ENCODE assay signal across 8 mouse cellular contexts in genomic region chr9:101075091-101075581, GRCm38 (mm10). TPM values are rescaled to one million over a fixed set of nuclear protein-coding genes. Genes with fewer than 3 reads are reported as not detected.
DNase-seq lines count a peak whose midpoint lies in the region; ATAC-seq lines count a peak whose summit lies in the region.

No protein-coding gene starts in this region.

- H3K27me3 ChIP-seq in embryonic facial prominence, embryonic 13.5 days: no peaks in the 10 kb centered on the region
- no peaks in the 10 kb centered on the region for H3K27me3 ChIP-seq in hindbrain, embryonic 14.5 days (ENCODE audit: control insufficient read depth, insufficient read depth, low read length)
- no peaks in the 10 kb centered on the region for H3K27me3 ChIP-seq in liver, embryonic 12.5 days (replicated peaks)

- H3K27ac ChIP-seq in embryonic facial prominence, embryonic 13.5 days: peak overlapping the region; percentile 100
- peak overlapping the region; percentile 100 for H3K27ac ChIP-seq in hindbrain, embryonic 14.5 days
- peak overlapping the region; percentile 99 for H3K27ac ChIP-seq in liver, embryonic 12.5 days

- peak overlapping the region; percentile 99 for H3K9ac ChIP-seq in embryonic facial prominence, embryonic 13.5 days
- peak overlapping the region; percentile 99 for H3K9ac ChIP-seq in hindbrain, embryonic 14.5 days
- peak overlapping the region; percentile 99 for H3K9ac ChIP-seq in liver, embryonic 12.5 days

- H3K4me3 ChIP-seq in embryonic facial prominence, embryonic 13.5 days: peak overlapping the region; percentile 95
- peak overlapping the region; percentile 95 for H3K4me3 ChIP-seq in hindbrain, embryonic 14.5 days (replicated peaks; ENCODE audit: low read length)
- peak overlapping the region; percentile 98 for H3K4me3 ChIP-seq in liver, embryonic 12.5 days

- peak; percentile 17 for DNase-seq in ovary, postnatal 14 days (ENCODE audit: low spot score)
- DNase-seq in ovary, adult 18-20 months (ENCODE audit: low spot score): no peak
- DNase-seq in hindbrain, embryonic 14.5 days (ENCODE audit: low spot score): no peak
- DNase-seq in naive thymus-derived CD4-positive, alpha-beta T cell, adult 2 months (ENCODE audit: low read depth): peak; percentile 61
- DNase-seq in thymus, postnatal 36 days: peak; percentile 55 to 65
- DNase-seq in right cerebral cortex, adult 18-20 months: no peak

- no peaks in the 10 kb centered on the region for H3K36me3 ChIP-seq in embryonic facial prominence, embryonic 13.5 days
- H3K36me3 ChIP-seq in hindbrain, embryonic 14.5 days (replicated peaks; ENCODE audit: control insufficient read depth, insufficient read depth): no peaks in the 10 kb centered on the region
- peaks cover 23% of the 10 kb centered on the region for H3K36me3 ChIP-seq in liver, embryonic 12.5 days

- H3K4me1 ChIP-seq in embryonic facial prominence, embryonic 13.5 days: peaks cover 24% of the 10 kb centered on the region
- peaks cover 24% of the 10 kb centered on the region for H3K4me1 ChIP-seq in hindbrain, embryonic 14.5 days (replicated peaks; ENCODE audit: control insufficient read depth, insufficient read depth, low read length)
- peaks cover 43% of the 10 kb centered on the region for H3K4me1 ChIP-seq in liver, embryonic 12.5 days

- peak overlapping the region; percentile 85 for H3K4me2 ChIP-seq in embryonic facial prominence, embryonic 13.5 days
- peak overlapping the region; percentile 96 for H3K4me2 ChIP-seq in hindbrain, embryonic 14.5 days (replicated peaks)
- H3K4me2 ChIP-seq in liver, embryonic 12.5 days: peak overlapping the region; percentile 88

- ATAC-seq in embryonic facial prominence, embryonic 13.5 days (ENCODE audit: insufficient number of reproducible peaks, insufficient read depth, low FRiP score, low TSS enrichment, low read depth): no peak
- ATAC-seq in hindbrain, embryonic 14.5 days (ENCODE audit: low FRiP score): no peak
- ATAC-seq in liver, embryonic 12.5 days: no peak

- under 1% methylated on average over 25 of the region's 25 CpGs for WGBS in embryonic facial prominence, embryonic 13.5 days
- WGBS in hindbrain, embryonic 14.5 days: under 1% methylated on average over 25 of the region's 25 CpGs
- WGBS in liver, embryonic 12.5 days (ENCODE audit: insufficient replicate concordance): 1% methylated on average over 25 of the region's 25 CpGs

- H3K9me3 ChIP-seq in embryonic facial prominence, embryonic 13.5 days: no peaks in the 10 kb centered on the region
- no peaks in the 10 kb centered on the region for H3K9me3 ChIP-seq in hindbrain, embryonic 14.5 days (ENCODE audit: control insufficient read depth, low read length)
- H3K9me3 ChIP-seq in liver, embryonic 12.5 days (replicated peaks): no peaks in the 10 kb centered on the region

RNA-seq across cellular contexts. Expression of gene Msl2, which starts 1.2 kb away (rescaled TPM):
- polyA plus RNA-seq in embryonic facial prominence, embryonic 13.5 days (2015; fragmentation: Nextera tagmentation; extraction: Ambion mirVana): 6.3 and 6.4 TPM in 2 replicates
- polyA plus RNA-seq in hindbrain, embryonic 14.5 days (2014; fragmentation: Nextera tagmentation; extraction: Ambion mirVana): 6.0 and 7.8 TPM in 2 replicates
- 6.2 TPM in 2 replicates for polyA plus RNA-seq in liver, embryonic 12.5 days (2016; fragmentation: Nextera tagmentation; extraction: Ambion mirVana)

RNA-seq across cellular contexts. Expression of gene Pccb, which starts 40.4 kb away (rescaled TPM):
- polyA plus RNA-seq in embryonic facial prominence, embryonic 13.5 days (2015; fragmentation: Nextera tagmentation; extraction: Ambion mirVana): 23.7 TPM in 2 replicates
- 24.2 and 24.9 TPM in 2 replicates for polyA plus RNA-seq in hindbrain, embryonic 14.5 days (2014; fragmentation: Nextera tagmentation; extraction: Ambion mirVana)
- 6.7 and 7.2 TPM in 2 replicates for polyA plus RNA-seq in liver, embryonic 12.5 days (2016; fragmentation: Nextera tagmentation; extraction: Ambion mirVana)

Comparison
In these comparisons a context has a peak if more than half of its experiments do, and no peak if none do; other contexts are left out.
1. DNase-seq: peak in ovary, postnatal 14 days (single experiment), naive thymus-derived CD4-positive, alpha-beta T cell, adult 2 months (single experiment) and thymus, postnatal 36 days (2 of 2); none in ovary, adult 18-20 months (single experiment), hindbrain, embryonic 14.5 days (single experiment) and right cerebral cortex, adult 18-20 months (single experiment).
2. Peak in every context shown above with its lines, with median percentiles within 50 percentile points of each other: H3K27ac ChIP-seq, H3K4me2 ChIP-seq, H3K4me3 ChIP-seq and H3K9ac ChIP-seq.